Mouse (Mus musculus) frontal cortex, adult (tissue): ENCODE data around the gene Mybl2.

Experiments used
- ATAC-seq: cut with Nextera tagmentation; 2 replicates; pipeline ENCODE4 v1.9.2; 2017; ENCODE audit warnings: mild to moderate bottlenecking, moderate library complexity, mixed read lengths; ENCODE audit not compliant: low TSS enrichment

Gene Mybl2

DNA sequence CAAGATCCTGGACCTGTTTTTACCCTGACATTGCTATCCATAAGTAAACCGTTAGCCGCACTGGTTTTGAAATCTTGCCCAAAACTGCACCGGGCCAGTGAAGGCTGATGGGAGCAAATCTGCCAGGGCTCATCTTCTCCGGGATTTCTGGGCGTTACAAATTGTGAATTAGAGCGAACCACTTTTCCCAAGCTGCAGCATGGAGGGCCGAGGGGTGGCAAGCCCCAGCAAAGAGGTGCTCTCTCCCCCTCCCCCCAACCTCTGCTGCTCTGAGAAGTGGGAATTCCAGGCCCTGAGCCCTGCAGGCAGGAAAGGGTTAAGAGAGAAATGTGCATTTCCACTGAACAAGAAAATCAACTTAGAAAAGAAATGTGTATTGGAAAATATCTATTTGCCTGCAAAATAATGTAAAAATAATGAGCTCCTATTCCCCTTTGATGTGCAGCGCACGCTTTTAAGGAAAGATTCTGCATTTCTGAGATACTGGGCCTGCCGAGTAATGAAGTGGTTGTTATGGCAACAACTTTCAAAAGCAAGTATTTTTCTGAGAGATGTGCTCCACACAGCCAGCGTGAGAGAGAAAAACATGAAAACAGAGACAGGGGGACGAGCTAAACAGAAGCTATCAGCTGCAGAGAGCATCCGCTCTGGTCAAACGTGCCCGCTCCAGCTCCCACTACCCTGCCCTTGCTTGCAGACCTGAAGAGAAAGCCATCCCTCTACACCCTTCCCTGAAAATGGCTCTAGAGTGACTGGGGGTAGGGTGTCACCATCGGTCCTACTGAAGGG, 57.1 kb downstream of the Mybl2 start:
- peak; percentile 67; the same call in 1 of the 2 replicates for ATAC-seq

DNA sequence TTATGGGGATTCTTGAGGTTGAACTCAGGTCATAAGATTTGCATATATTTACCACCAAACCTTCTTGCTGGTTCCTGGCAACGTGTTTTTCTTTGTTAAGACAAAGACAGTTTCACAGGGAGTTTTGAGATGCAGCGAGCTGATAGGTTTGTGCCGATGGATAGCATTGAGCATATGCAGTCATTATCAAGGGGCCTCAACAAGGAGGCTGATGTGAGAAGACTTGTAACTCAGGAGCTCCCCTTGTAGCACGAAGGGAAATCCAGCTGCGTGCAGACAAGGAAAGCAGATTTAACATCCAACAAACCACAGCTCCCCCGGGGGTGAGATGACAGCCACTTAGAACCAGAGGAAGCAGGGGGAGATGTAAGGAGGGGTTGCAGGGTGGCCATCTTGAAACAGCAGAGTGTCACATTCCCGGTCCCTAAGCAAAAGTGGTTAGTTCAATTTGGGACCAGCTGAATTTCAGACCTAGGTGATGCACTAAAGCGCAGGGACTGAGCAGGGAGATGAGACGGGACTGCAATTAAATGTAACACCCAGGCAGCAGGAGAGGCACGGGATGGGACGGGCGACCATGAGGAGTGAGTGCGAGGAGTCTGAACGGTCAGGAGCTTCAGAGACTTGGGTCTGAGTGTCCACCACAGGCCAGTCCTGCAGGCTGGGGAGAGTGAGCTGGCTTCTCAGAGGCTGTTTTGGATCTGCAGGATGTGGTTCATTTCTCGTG, 66.3 kb downstream of the Mybl2 start:
- ATAC-seq, result no peak

DNA sequence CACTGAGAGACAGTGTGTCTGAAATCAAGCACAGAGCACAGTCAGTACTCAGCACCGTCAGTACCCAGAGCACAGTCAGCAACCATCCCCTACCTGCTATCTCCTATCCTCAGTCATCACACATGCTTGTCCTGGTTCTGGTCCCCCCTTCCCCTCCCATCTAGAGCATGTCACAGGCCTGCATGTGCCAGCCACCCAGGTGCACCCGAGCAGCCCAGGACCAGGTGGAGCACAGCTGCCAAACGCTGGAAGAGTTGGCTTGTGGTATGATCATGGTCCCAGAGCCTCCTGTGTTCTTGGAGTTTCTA, 66.8 kb downstream of the Mybl2 start:
- no peak for ATAC-seq

DNA sequence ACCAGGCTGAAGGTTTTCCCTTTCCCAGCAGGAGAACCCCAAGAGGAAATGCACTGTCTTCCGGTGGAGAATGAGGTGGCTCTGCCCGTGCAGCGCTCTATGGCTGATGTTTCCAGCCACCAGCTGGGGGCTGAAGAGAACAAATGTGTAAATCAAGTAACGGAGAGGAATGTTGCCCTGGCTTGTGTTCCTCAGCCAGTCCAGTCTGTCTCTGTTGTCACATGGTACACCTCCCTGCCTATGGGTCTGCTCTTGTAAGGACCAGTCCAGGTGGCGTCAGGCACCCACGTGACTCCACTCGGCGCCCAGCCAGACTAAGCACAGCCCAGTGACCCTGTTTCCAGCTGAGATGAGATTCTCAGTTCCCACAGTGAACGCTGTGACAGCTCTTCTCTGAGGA, 67.8 kb downstream of the Mybl2 start:
- ATAC-seq, result peak; percentile 31; the same call in 1 of the 2 replicates

DNA sequence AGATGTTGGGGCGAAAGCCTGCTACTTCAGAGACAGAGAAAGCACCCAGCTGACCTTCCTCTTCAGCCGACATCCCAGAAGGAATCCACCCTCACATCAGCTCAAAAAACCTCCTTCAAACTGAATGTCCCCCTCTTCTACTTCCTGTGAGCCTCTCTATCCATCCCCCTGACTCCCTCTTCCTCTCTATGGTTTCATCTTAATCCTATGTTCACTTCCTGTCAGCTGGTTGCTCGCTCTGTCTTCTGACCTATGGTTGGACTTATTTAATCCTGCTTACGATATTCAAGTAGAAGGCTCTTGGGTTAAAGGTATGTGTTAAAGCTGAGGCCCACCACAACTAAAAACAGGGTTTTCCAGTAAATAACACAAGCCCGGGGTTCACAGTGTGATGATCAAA, 69.0 kb downstream of the Mybl2 start:
- ATAC-seq, result no peak

DNA sequence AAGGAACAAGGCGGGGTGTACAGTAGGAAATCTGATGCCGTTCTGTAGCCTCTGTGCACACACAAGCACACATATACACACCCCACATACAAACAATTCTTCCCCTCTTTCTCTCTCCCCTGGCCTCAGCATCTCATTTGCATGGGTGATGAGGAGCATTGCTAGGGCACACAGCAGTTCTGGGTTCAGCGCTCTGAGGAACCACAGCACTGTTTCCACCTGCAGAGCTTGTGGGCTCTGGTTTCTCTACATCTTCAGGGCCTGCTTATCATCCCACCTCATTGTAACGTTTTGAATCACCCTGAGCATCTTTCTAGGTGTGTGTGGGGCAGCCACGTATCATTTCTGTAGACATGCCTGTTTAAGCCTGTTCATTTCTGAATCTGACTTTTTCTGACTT, 76.3 kb downstream of the Mybl2 start:
- no peak for ATAC-seq

DNA sequence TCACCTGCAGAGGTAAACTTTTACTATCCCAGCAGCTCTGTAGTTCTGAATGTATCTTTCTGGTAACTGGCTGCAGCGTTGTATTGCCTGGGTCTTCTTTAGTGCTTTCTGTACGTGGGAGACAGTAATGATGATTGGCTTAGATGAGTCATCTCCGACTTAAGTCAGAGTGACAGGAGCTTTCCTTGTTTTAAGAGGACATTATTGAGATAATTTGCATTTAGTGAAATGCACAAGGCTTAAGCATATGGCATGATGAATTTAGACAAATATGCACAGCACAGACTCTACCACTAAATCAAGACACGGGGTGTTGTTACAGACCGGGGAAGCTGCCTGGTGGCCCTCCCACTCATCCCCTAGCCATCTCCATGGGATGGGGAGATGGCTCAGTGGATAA, 77.8 kb downstream of the Mybl2 start:
- peak; percentile 62 for ATAC-seq
